Mouse (Mus musculus) left cerebral cortex, adult 2 months (tissue): Measurements from ENCODE around the gene Kif1b. TPM values are rescaled to one million over a fixed set of nuclear protein-coding genes. Genes with fewer than 3 reads are reported as not detected.

Experiments used
- DNase-seq, 2 experiments: peaks; one replicate each; pipeline ENCODE4 v3.0.0; 2021 to 2022; ENCODE audit warnings: low spot score in 2 of 2, mixed read lengths in 1 of 2; ENCODE audit errors: extremely low spot score in 1 of 2
- H3K27ac ChIP-seq: fragments of 200-600 bp; 2 replicates; pipeline ENCODE4 v1.8.1; 2022
- H3K4me3 ChIP-seq: fragments of 200-600 bp; 2 replicates; pipeline ENCODE4 v1.8.1; 2022
- CTCF ChIP-seq: fragments of 200-600 bp; IDR thresholded peaks from 2 replicates; pipeline ENCODE4 v1.8.1; 2022; ENCODE audit warnings: antibody characterized with exemption, mild to moderate bottlenecking, moderate library complexity
- intact Hi-C: fragments of 180-260 bp; cut with DNase I; formaldehyde crosslinking; loops from one replicate; pipeline ENCODE4 v1.15.1; 2025
- total RNA-seq, 2 experiments: library from RNA; stranded (reverse); gene quantifications; 2 replicates each; pipeline ENCODE4 v1.2.3; 2021

Kif1b gene
- total RNA-seq, 2 experiments from 2014 or later: 444 to 487 TPM

DNA sequence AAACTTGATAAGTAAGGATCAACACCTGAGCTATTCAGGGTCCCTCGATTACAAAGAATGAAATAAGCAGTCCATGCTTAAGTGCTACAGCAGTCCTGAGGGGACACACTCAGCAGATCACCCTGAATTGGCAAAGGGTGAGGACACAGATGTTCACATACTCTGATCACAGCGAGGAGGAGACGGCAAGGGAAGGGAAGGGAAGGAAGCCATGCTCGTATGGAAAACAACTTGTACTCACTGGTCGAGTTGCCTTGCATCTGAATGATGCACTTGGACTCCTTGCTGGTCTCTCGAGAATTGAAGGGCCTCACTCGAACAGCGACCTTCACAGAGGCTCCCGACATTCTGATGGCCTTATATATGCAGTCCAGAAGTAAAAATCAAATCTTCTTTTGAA, 16.4 kb downstream of the Kif1b start:
- no peak for TF ChIP-seq CTCF
- no peak for DNase-seq
- Histone ChIP-seq H3K27ac (no peak overlapping the region; the same call in 1 of the 2 replicates), H3K4me3 (no peak overlapping the region)
- intact Hi-C loops: no loop called here

- intact Hi-C loops: no loop called here
- no peak overlapping the region for H3K27ac ChIP-seq
- TF ChIP-seq CTCF: no peak
- no peak for DNase-seq
- no peak overlapping the region for H3K4me3 ChIP-seq
Measured at GRCm38 (mm10) chr4:149290157-149290750, 17.2 kb downstream of the Kif1b start.

DNA sequence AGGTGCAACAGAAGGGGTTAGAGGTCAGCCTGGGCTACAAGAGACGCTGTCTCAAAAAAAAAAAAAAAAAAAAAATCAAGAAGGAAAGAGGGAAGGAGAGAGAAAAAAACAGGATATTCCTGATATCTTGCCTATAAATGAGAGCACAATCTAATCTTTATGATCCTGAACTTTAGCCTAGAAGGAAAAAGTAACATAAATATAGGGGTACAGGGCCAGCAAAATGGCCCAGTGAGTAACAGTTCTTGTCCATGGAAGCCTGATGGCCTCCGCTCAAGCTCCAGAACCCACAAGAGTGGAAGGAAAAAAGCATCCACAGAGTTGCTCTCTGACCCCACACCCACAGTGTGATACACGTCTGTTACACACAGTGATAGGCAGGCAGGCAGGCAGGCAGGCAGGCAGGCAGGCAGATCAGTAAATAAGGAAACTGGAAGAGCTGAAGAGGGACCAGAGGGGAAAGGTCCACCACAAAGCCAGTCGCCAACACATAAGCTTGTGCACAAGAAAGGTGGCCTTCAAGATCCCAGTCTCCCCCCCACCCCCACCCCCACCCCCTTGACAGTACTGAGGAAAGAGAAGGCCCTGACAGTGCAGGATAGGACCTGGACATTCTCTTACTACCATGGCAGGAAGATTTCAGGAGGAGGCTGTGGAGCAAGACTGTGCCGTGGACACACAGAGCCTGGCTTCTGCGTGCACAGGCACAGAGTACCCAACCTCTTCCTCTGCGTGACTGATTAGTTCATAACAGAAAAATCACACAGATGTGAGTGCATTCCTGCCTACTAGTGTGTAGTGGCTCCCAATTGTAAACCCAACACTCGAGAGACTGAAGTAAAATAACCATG, 21.0 kb downstream of the Kif1b start:
- Histone ChIP-seq H3K4me3 (no peak overlapping the region), H3K27ac (no peak overlapping the region)
- no peak for TF ChIP-seq CTCF
- no peak for DNase-seq
- intact Hi-C loops: no loop called here

DNA sequence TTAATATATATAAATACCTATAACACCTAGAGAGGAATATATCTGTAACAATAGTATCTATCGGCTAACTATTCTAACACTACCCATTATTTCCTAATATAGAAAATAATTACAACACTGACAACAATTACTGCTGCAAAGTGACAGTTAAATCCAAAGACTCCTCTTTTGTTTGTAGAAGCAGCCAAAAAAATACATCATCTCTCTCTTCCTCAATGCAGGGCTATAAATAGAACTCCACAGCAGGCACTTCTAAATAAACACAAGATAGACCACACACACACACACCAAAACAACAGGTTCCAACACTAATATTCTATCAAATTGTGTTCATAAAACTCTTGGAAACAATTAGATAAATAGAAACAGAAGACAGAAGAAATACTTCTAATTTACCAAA, 21.8 kb downstream of the Kif1b start:
- no peak for DNase-seq
- TF ChIP-seq CTCF: no peak
- H3K4me3 ChIP-seq: no peak overlapping the region
- intact Hi-C loops: no loop called here
- H3K27ac ChIP-seq: no peak overlapping the region

DNA sequence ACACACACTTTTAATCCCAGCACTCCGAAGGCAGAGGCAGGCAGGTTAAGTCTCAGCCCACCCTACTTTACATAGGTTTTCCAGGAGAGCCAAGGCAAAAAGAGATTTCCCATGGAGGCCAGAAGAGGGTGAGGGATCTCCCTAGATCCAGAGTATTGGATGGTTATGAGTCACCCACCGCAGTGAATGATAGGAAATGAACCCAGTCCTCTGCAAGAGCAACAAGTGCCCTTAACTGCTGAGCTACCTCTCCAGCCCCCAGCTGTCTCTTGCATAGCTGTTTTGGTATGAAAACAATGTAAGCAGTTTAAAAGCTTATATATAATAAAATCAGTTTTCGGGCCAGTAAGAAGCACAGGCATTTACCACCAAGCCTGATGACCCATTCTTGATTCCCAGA, 24.5 kb downstream of the Kif1b start:
- TF ChIP-seq CTCF: no peak
- intact Hi-C loops: no loop called here
- Histone ChIP-seq H3K4me3 (no peak overlapping the region), H3K27ac (no peak overlapping the region)
- no peak for DNase-seq

- TF ChIP-seq CTCF: no peak
- intact Hi-C loops: no loop called here
- no peak for DNase-seq
- Histone ChIP-seq H3K4me3 (no peak overlapping the region), H3K27ac (no peak overlapping the region)
Measured at GRCm38 (mm10) chr4:149282025-149282738, 25.3 kb downstream of the Kif1b start.

DNA sequence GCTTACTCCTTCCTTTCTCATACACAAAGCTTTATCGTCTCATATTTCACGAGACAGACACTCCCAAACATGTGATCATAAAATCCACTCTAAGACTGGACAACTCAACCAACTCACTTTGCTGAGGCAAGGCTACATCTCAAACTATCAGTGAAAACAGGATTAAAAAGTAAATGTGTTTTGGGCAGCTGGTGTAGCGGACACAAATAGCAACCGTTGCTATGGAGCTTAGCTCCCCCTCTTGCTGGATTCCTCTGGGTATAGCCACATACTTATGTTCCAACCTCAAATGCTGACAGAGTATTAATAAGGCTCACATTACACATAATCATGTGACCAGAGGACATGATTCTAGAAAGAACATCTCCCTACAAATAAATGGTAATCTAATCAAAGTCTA, 29.9 kb downstream of the Kif1b start:
- H3K4me3 ChIP-seq: no peak overlapping the region
- intact Hi-C loops: no loop called here
- DNase-seq: no peak
- H3K27ac ChIP-seq: peak overlapping the region; percentile 48; the same call in 1 of the 2 replicates
- TF ChIP-seq CTCF: no peak

DNA sequence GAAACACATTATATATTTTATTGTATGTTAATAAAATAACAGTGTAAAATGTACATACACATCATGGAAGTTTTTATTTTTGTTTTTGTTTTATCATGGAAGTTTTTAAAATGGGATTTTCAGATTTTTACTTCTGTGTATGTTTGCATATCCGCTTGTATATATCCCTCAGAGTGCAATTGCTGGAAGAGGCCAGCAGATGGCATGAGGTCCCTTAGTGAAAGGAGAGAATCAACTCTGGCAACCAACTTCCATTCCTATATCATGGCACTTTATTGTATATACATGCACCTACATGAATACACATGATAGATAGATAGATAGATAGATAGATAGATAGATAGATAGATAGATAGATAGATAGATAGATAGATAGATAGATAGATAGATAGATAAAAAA, 34.4 kb downstream of the Kif1b start:
- peak; percentile 30 for TF ChIP-seq CTCF
- no peak overlapping the region for H3K27ac ChIP-seq
- no peak overlapping the region for H3K4me3 ChIP-seq
- intact Hi-C loops: no loop called here
- DNase-seq: no peak

DNA sequence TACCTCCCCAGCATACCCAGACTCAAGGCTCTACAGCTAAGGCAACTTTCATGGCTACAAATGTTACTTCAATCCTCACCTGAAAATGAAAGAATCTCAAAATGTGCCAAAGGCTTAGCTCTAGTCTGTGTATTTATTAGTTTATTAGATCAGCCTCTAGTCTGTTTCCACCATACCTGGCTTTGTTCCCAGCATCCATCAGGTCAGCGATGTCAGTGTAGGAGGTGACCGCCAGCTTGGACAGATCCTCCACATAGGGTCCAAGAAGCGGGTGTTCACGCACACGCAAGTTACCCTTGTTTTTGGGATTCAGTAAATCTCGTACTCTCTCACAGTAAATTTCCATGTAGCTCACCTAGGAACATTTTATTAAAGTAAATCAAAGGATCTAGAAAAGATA, 37.0 kb downstream of the Kif1b start:
- intact Hi-C loops: no loop called here
- H3K27ac ChIP-seq: no peak overlapping the region
- TF ChIP-seq CTCF: no peak
- no peak for DNase-seq
- H3K4me3 ChIP-seq: no peak overlapping the region

DNA sequence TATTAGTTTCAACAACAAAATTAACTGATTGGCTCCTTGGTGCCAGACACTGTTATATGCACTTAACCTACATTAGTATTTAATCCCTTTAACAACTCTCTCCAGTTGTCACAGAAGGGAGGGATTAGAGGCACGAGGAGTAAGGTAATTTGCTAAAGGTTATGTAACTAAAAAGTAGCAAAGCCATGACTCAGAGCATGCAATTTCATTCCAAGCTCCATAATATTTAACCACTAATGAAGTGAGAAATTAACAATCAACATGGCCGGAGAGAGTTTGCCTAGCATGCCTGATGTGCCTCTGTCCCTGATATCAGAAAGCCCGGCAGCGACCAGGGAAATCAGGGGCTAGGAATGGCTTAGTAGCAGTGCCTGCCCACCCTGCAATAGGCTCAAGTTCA, 38.5 kb downstream of the Kif1b start:
- DNase-seq: no peak
- TF ChIP-seq CTCF: no peak
- Histone ChIP-seq H3K27ac (no peak overlapping the region), H3K4me3 (no peak overlapping the region)
- intact Hi-C loops: no loop called here

GRCm38 (mm10) chr4:149264895-149265294, 42.6 kb downstream of the Kif1b start:
- no peak for TF ChIP-seq CTCF
- peak overlapping the region; percentile 3; the same call in 1 of the 2 replicates for H3K27ac ChIP-seq
- intact Hi-C loops: loop anchor here (2.0 kb wide), 1 partner anchor 42 kb away; the partner anchor contains the start of gene Kif1b
- no peak for DNase-seq
- no peak overlapping the region for H3K4me3 ChIP-seq

GRCm38 (mm10) chr4:149263218-149263617, 44.3 kb downstream of the Kif1b start:
- Histone ChIP-seq H3K4me3 (no peak overlapping the region), H3K27ac (no peak overlapping the region)
- no peak for TF ChIP-seq CTCF
- no peak for DNase-seq
- intact Hi-C loops: no loop called here
